Mouse (Mus musculus): Measurements from ENCODE around the gene Vps29.

GRCm38 (mm10) chr5:122411892-122412291 is 57.7 kb downstream of the Vps29 start:
- TF ChIP-seq POLR2AphosphoS5 (IDR thresholded peaks at IDR 0.05; ENCODE audit: insufficient replicate concordance, low read depth, low read length) (no peak), CTCF (IDR thresholded peaks at IDR 0.05; ENCODE audit: low read depth, low read length) (no peak), GATA1 (IDR thresholded peaks at IDR 0.05; ENCODE audit: borderline replicate concordance, low read length) (no peak), TAL1 (conservative IDR thresholded peaks at IDR 0.05; ENCODE audit: low read depth, low read length) (no peak), GATA2 (IDR thresholded peaks at IDR 0.05; ENCODE audit: borderline replicate concordance, low read depth, low read length) (no peak)
